ENCODE assay signal across 8 mouse cellular contexts in genomic region chr7:130834299-130834698, GRCm38 (mm10). TPM values are rescaled to one million over a fixed set of nuclear protein-coding genes. Genes with fewer than 3 reads are reported as not detected.
DNase-seq lines count a peak whose midpoint lies in the region; ATAC-seq and TF ChIP-seq lines count a peak whose summit lies in the region.

No protein-coding gene starts in this region.

- no peak overlapping the region for H3K9ac ChIP-seq in lung, postnatal 0 days (replicated peaks; ENCODE audit: low read depth)
- no peak overlapping the region for H3K9ac ChIP-seq in embryonic facial prominence, embryonic 14.5 days (ENCODE audit: low read depth, low read length)
- no peak overlapping the region for H3K9ac ChIP-seq in intestine, embryonic 14.5 days (ENCODE audit: low read length)
- no peak overlapping the region for H3K9ac ChIP-seq in midbrain, embryonic 13.5 days (replicated peaks)

- TF ChIP-seq CTCF in lung, postnatal 0 days (IDR thresholded peaks at IDR 0.05), result no peak

- no peaks in the 10 kb centered on the region for H3K4me1 ChIP-seq in lung, postnatal 0 days (ENCODE audit: insufficient read depth, low read depth, low read length)
- peaks cover 7% of the 10 kb centered on the region; the same call in 1 of the 2 replicates for H3K4me1 ChIP-seq in embryonic facial prominence, embryonic 14.5 days (ENCODE audit: control insufficient read depth, insufficient read depth, low read length)
- peaks cover 19% of the 10 kb centered on the region for H3K4me1 ChIP-seq in intestine, embryonic 14.5 days (replicated peaks; ENCODE audit: control insufficient read depth, insufficient read depth, low read length)
- H3K4me1 ChIP-seq in midbrain, embryonic 13.5 days (replicated peaks), result peaks cover 40% of the 10 kb centered on the region

- no peaks in the 10 kb centered on the region for H3K27me3 ChIP-seq in lung, postnatal 0 days (replicated peaks; ENCODE audit: insufficient read depth, low read length)
- 0 out of 2 replicates have a peak, but pooled peaks cover 5% of the 10 kb centered on the region for H3K27me3 ChIP-seq in embryonic facial prominence, embryonic 14.5 days (replicated peaks; ENCODE audit: control insufficient read depth, insufficient read depth, low read length)
- no peaks in the 10 kb centered on the region for H3K27me3 ChIP-seq in intestine, embryonic 14.5 days (replicated peaks; ENCODE audit: control insufficient read depth, insufficient read depth, low read length)
- H3K27me3 ChIP-seq in midbrain, embryonic 13.5 days, result peaks cover 20% of the 10 kb centered on the region

- ATAC-seq in lung, postnatal 0 days, result peak; percentile 96
- ATAC-seq in embryonic facial prominence, embryonic 14.5 days (ENCODE audit: low read depth), result peak; percentile 93
- peak; percentile 99 for ATAC-seq in intestine, embryonic 14.5 days (replicated peaks; ENCODE audit: low FRiP score, low TSS enrichment, low read depth)
- peak; percentile 90 for ATAC-seq in midbrain, embryonic 13.5 days

- no peaks in the 10 kb centered on the region for H3K36me3 ChIP-seq in lung, postnatal 0 days (ENCODE audit: insufficient read depth, low read length)
- H3K36me3 ChIP-seq in embryonic facial prominence, embryonic 14.5 days (ENCODE audit: control insufficient read depth, insufficient read depth, low read length), result no peaks in the 10 kb centered on the region
- no peaks in the 10 kb centered on the region for H3K36me3 ChIP-seq in intestine, embryonic 14.5 days (ENCODE audit: control insufficient read depth, insufficient read depth, low read length)
- H3K36me3 ChIP-seq in midbrain, embryonic 13.5 days, result no peaks in the 10 kb centered on the region

- no peak for TF ChIP-seq EP300 in lung, postnatal 0 days (IDR thresholded peaks at IDR 0.05)

- H3K4me3 ChIP-seq in lung, postnatal 0 days (ENCODE audit: low read depth, low read length), result no peak overlapping the region
- H3K4me3 ChIP-seq in embryonic facial prominence, embryonic 14.5 days (ENCODE audit: low read depth, low read length), result no peak overlapping the region
- H3K4me3 ChIP-seq in intestine, embryonic 14.5 days (ENCODE audit: low read depth, low read length), result no peak overlapping the region
- H3K4me3 ChIP-seq in midbrain, embryonic 13.5 days (replicated peaks), result no peak overlapping the region

- H3K9me3 ChIP-seq in lung, postnatal 0 days (ENCODE audit: low read length), result no peaks in the 10 kb centered on the region
- no peaks in the 10 kb centered on the region for H3K9me3 ChIP-seq in embryonic facial prominence, embryonic 14.5 days (ENCODE audit: control insufficient read depth, low read length)
- H3K9me3 ChIP-seq in intestine, embryonic 14.5 days (ENCODE audit: control insufficient read depth, low read length), result no peaks in the 10 kb centered on the region
- no peaks in the 10 kb centered on the region for H3K9me3 ChIP-seq in midbrain, embryonic 13.5 days

- H3K4me2 ChIP-seq in lung, postnatal 0 days (replicated peaks; ENCODE audit: low read depth, low read length), result no peak overlapping the region
- no peak overlapping the region for H3K4me2 ChIP-seq in embryonic facial prominence, embryonic 14.5 days (ENCODE audit: low read depth, low read length)
- H3K4me2 ChIP-seq in intestine, embryonic 14.5 days (ENCODE audit: low read length), result no peak overlapping the region
- peak overlapping the region; percentile 28 for H3K4me2 ChIP-seq in midbrain, embryonic 13.5 days (replicated peaks)

- DNase-seq in lung, postnatal 0 days (ENCODE audit: low spot score), result peak; percentile 87
- DNase-seq in lung, adult 18-20 months, result no peak
- DNase-seq in WW6 (ENCODE audit: low read depth, low spot score), result peak; percentile 97
- DNase-seq in embryonic facial prominence, embryonic 14.5 days (ENCODE audit: low spot score), result peak; percentile 82
- DNase-seq in intestine, embryonic 14.5 days (ENCODE audit: low spot score), result peak; percentile 99
- no peak for DNase-seq in layer of hippocampus, adult 18-20 months (ENCODE audit: low spot score in 2 of 2)
- no peak for DNase-seq in right cerebral cortex, postnatal 25 days

- WGBS in lung, postnatal 0 days, result 23% methylated on average over 21 of the region's 21 CpGs
- WGBS in embryonic facial prominence, embryonic 14.5 days, result 27% methylated on average over 21 of the region's 21 CpGs
- WGBS in intestine, embryonic 14.5 days, result 26% methylated on average over 21 of the region's 21 CpGs
- WGBS in midbrain, embryonic 13.5 days, result 17% methylated on average over 21 of the region's 21 CpGs

- no peak overlapping the region for H3K27ac ChIP-seq in lung, postnatal 0 days (ENCODE audit: low read length)
- no peak overlapping the region for H3K27ac ChIP-seq in embryonic facial prominence, embryonic 14.5 days (replicated peaks; ENCODE audit: low read depth, low read length)
- H3K27ac ChIP-seq in intestine, embryonic 14.5 days (ENCODE audit: low read depth), result no peak overlapping the region
- H3K27ac ChIP-seq in midbrain, embryonic 13.5 days, result no peak overlapping the region

RNA-seq across cellular contexts. Expression of gene Plekha1, which starts 31.3 kb away (rescaled TPM):
- polyA plus RNA-seq in lung, postnatal 0 days (2015; fragmentation: Nextera tagmentation; extraction: Ambion mirVana), result 74.5 and 83.9 TPM in 2 replicates
- polyA plus RNA-seq in embryonic facial prominence, embryonic 14.5 days (2014; fragmentation: Nextera tagmentation; extraction: Ambion mirVana), result 33.1 and 34.9 TPM in 2 replicates
- 34.8 and 38.4 TPM in 2 replicates for polyA plus RNA-seq in intestine, embryonic 14.5 days (2014; fragmentation: Nextera tagmentation; extraction: Ambion mirVana)
- polyA plus RNA-seq in midbrain, embryonic 13.5 days (2015; fragmentation: Nextera tagmentation; extraction: Ambion mirVana), result 54.6 and 55.5 TPM in 2 replicates
- 10 to 100 TPM; 84.7 TPM for total RNA-seq in layer of hippocampus, adult 18-20 months (2021)

Comparison
In these comparisons a context has a peak if more than half of its experiments do, and no peak if none do; other contexts are left out.
1. DNase-seq: peak in lung, postnatal 0 days (single experiment), WW6 (single experiment), embryonic facial prominence, embryonic 14.5 days (single experiment) and intestine, embryonic 14.5 days (single experiment); none in lung, adult 18-20 months (0 of 2), layer of hippocampus, adult 18-20 months (0 of 2) and right cerebral cortex, postnatal 25 days (single experiment).
2. Peak in every context shown above with its lines, with median percentiles within 50 percentile points of each other: ATAC-seq.